Mouse (Mus musculus) myocyte (in vitro differentiated cells): ENCODE measurements around the gene Pbx3.

Experiments
- E2F4 ChIP-seq: IDR thresholded peaks from one replicate; pipeline ENCODE4 v1.6.1; 2011; ENCODE audit warnings: mild to moderate bottlenecking, control low read depth, moderate library complexity; ENCODE audit not compliant: insufficient read depth
- MYOG ChIP-seq, 3 experiments: IDR thresholded peaks; one replicate each; pipeline ENCODE4 v1.6.1; 2011; ENCODE audit warnings: control low read depth in 2 of 3, low read depth in 2 of 3, mild to moderate bottlenecking in 2 of 3; ENCODE audit not compliant: insufficient read length in 2 of 3, control insufficient read depth in 1 of 3, insufficient read depth in 1 of 3
- POLR2A ChIP-seq: IDR thresholded peaks from one replicate; pipeline ENCODE4 v1.6.1; 2011; ENCODE audit warnings: low read depth, mild to moderate bottlenecking, control low read depth, moderate library complexity; ENCODE audit not compliant: insufficient read length
- POLR2AphosphoS2 ChIP-seq: IDR thresholded peaks from one replicate; pipeline ENCODE4 v1.6.1; 2011; ENCODE audit warnings: low read depth, control low read depth; ENCODE audit not compliant: insufficient read length

GRCm38 (mm10) chr2:34127871-34128270 is 245.1 kb downstream of the Pbx3 start:
- TF ChIP-seq MYOG (IDR thresholded peaks at IDR 0.05; ENCODE audit: control insufficient read depth in 1 of 3, insufficient read depth in 1 of 3, insufficient read length in 2 of 3, low read depth in 2 of 3) (no peak), POLR2AphosphoS2 (no peak), POLR2A (no peak), E2F4 (no peak)
